Mouse (Mus musculus) neural tube, embryonic 12.5 days (tissue): ENCODE results near the gene Gm20388. TPM values are rescaled to one million over a fixed set of nuclear protein-coding genes. Genes with fewer than 3 reads are reported as not detected.
A peak's percentile ranks its signal among the peaks of the same experiment; 100 is the strongest.

Experiments
- ATAC-seq: fragments of 200-750 bp; cut with Nextera tagmentation; 2 replicates; pipeline ENCODE4 v1.8.0; 2017; ENCODE audit warnings: low read depth, mild to moderate bottlenecking, moderate TSS enrichment, moderate library complexity; ENCODE audit not compliant: low FRiP score
- H3K27ac ChIP-seq: fragments of 300-500 bp; sonication (generic); 2 replicates; pipeline ENCODE4 v1.5.1; 2016
- H3K27me3 ChIP-seq: fragments of 300-500 bp; sonication (generic); replicated peaks from 2 replicates; pipeline ENCODE4 v1.6.1; 2016; ENCODE audit warnings: mild to moderate bottlenecking
- H3K36me3 ChIP-seq: fragments of 300-500 bp; sonication (generic); 2 replicates; pipeline ENCODE4 v1.6.1; 2016; ENCODE audit warnings: mild to moderate bottlenecking
- H3K4me1 ChIP-seq: fragments of 300-500 bp; sonication (generic); 2 replicates; pipeline ENCODE4 v1.6.1; 2016
- H3K4me2 ChIP-seq: fragments of 300-500 bp; sonication (generic); replicated peaks from 2 replicates; pipeline ENCODE4 v1.6.1; 2016; ENCODE audit warnings: mild to moderate bottlenecking
- H3K4me3 ChIP-seq: fragments of 300-500 bp; sonication (generic); 2 replicates; pipeline ENCODE4 v1.5.1; 2016
- H3K9ac ChIP-seq: fragments of 300-500 bp; sonication (generic); 2 replicates; pipeline ENCODE4 v1.6.1; 2016; ENCODE audit warnings: mild to moderate bottlenecking
- H3K9me3 ChIP-seq: fragments of 300-500 bp; sonication (generic); 2 replicates; pipeline ENCODE4 v1.6.1; 2016; ENCODE audit warnings: mild to moderate bottlenecking
- WGBS: fragments of 180-500 bp; shearing (Covaris S2); methylation state at CpG from one replicate; pipeline ENCODE4 v1.1.7; 2016; 5-methylcytosine and 5-hydroxymethylcytosine counted together
- polyA plus RNA-seq: library from polyadenylated mRNA; unstranded; fragments of >200 nt; fragmentation: Nextera tagmentation; extraction: Ambion mirVana; gene quantifications from 2 replicates; pipeline ENCODE4 v1.2.1, GENCODE M21; 2016

Gm20388 gene
- polyA plus RNA-seq: not detected in 2 replicates

GRCm38 (mm10) chr8:119910547-119911257 lies at the start of gene Gm20388:
Gene Gm20388 (plus strand): TSS chr8:119910841.
- Histone ChIP-seq H3K27me3 (no peaks in the 10 kb centered on the region; the same call in 1 of the 2 replicates), H3K36me3 (no peaks in the 10 kb centered on the region), H3K9me3 (no peaks in the 10 kb centered on the region), H3K4me1 (peaks cover 34% of the 10 kb centered on the region), H3K4me3 (peak within 1 kb of the TSS; percentile 86), H3K4me2 (peak within 1 kb of the TSS; percentile 79), H3K9ac (peak within 1 kb of the TSS; percentile 90), H3K27ac (peak within 1 kb of the TSS; percentile 87)
- WGBS: under 1% methylated on average over 96 of the region's 97 CpGs
- ATAC-seq: peak; percentile 94

- ATAC-seq: peak; percentile 93
- peak within 1 kb of the TSS; percentile 80 for H3K9ac ChIP-seq
- H3K4me2 ChIP-seq: peak within 1 kb of the TSS; percentile 89
- H3K4me3 ChIP-seq: peak within 1 kb of the TSS; percentile 70
- H3K27me3 ChIP-seq: peaks cover 5% of the 10 kb centered on the region
- no peaks in the 10 kb centered on the region for H3K9me3 ChIP-seq
- H3K27ac ChIP-seq: no peak within 1 kb of the TSS
- peaks cover 8% of the 10 kb centered on the region; the same call in 1 of the 2 replicates for H3K4me1 ChIP-seq
- WGBS: under 1% methylated on average over 35 of the region's 35 CpGs
- no peaks in the 10 kb centered on the region for H3K36me3 ChIP-seq
These were observed 48.8 kb upstream of the Gm20388 start, which contains the start of gene Klhl36 for GRCm38 (mm10) chr8:119861706-119862389. Gene Klhl36 (plus strand): TSS chr8:119862266.

GRCm38 (mm10) chr8:119862390-119862734 lies 48.3 kb upstream of the Gm20388 start:
- Histone ChIP-seq H3K27me3 (peaks cover 5% of the 10 kb centered on the region), H3K4me2 (peak overlapping the region; percentile 89), H3K36me3 (no peaks in the 10 kb centered on the region), H3K9me3 (no peaks in the 10 kb centered on the region), H3K4me3 (peak overlapping the region; percentile 70), H3K27ac (no peak overlapping the region), H3K4me1 (peaks cover 8% of the 10 kb centered on the region; the same call in 1 of the 2 replicates), H3K9ac (peak overlapping the region; percentile 80)
- ATAC-seq: peak; percentile 68
- WGBS: 2% methylated on average over 19 of the region's 19 CpGs

GRCm38 (mm10) chr8:119862749-119863148 lies 47.9 kb upstream of the Gm20388 start:
- 15% methylated on average over 6 of the region's 6 CpGs for WGBS

GRCm38 (mm10) chr8:119869616-119870015 lies 41.0 kb upstream of the Gm20388 start:
- no peak for ATAC-seq
- H3K9me3 ChIP-seq: peaks cover 9% of the 10 kb centered on the region

More at GRCm38 (mm10) chr8:119862749-119863148, 47.9 kb upstream of the Gm20388 start:
- ATAC-seq: no peak
- peak overlapping the region; percentile 70 for H3K4me3 ChIP-seq
- H3K4me1 ChIP-seq: peaks cover 8% of the 10 kb centered on the region; the same call in 1 of the 2 replicates
- peak overlapping the region; percentile 80 for H3K9ac ChIP-seq
- peaks cover 5% of the 10 kb centered on the region for H3K27me3 ChIP-seq
- H3K9me3 ChIP-seq: no peaks in the 10 kb centered on the region
- no peaks in the 10 kb centered on the region for H3K36me3 ChIP-seq
- peak overlapping the region; percentile 89 for H3K4me2 ChIP-seq
- no peak overlapping the region for H3K27ac ChIP-seq

GRCm38 (mm10) chr8:119873181-119873580 lies 37.5 kb upstream of the Gm20388 start:
- peaks cover 50% of the 10 kb centered on the region for H3K36me3 ChIP-seq

More at GRCm38 (mm10) chr8:119869616-119870015, 41.0 kb upstream of the Gm20388 start:
- H3K9ac ChIP-seq: no peak overlapping the region
- WGBS: 83% methylated on average over 20 of the region's 20 CpGs
- no peak overlapping the region for H3K4me2 ChIP-seq
- H3K27me3 ChIP-seq: no peaks in the 10 kb centered on the region; the same call in 1 of the 2 replicates
- H3K4me3 ChIP-seq: no peak overlapping the region
- no peaks in the 10 kb centered on the region for H3K4me1 ChIP-seq
- H3K36me3 ChIP-seq: peaks cover 43% of the 10 kb centered on the region
- no peak overlapping the region for H3K27ac ChIP-seq

GRCm38 (mm10) chr8:119881301-119881700 lies 29.3 kb upstream of the Gm20388 start:
- ATAC-seq: no peak
- Histone ChIP-seq H3K9ac (no peak overlapping the region), H3K27ac (no peak overlapping the region), H3K4me1 (peaks cover 6% of the 10 kb centered on the region), H3K4me3 (no peak overlapping the region), H3K4me2 (no peak overlapping the region), H3K9me3 (no peaks in the 10 kb centered on the region), H3K27me3 (no peaks in the 10 kb centered on the region), H3K36me3 (peaks cover 2% of the 10 kb centered on the region; the same call in 1 of the 2 replicates)
- WGBS: 78% methylated on average over 6 of the region's 6 CpGs

More at GRCm38 (mm10) chr8:119873181-119873580, 37.5 kb upstream of the Gm20388 start:
- Histone ChIP-seq H3K9ac (no peak overlapping the region), H3K4me3 (no peak overlapping the region), H3K27ac (no peak overlapping the region), H3K4me1 (no peaks in the 10 kb centered on the region), H3K4me2 (no peak overlapping the region), H3K27me3 (no peaks in the 10 kb centered on the region), H3K9me3 (peaks cover 9% of the 10 kb centered on the region)
- ATAC-seq: no peak
- WGBS: 94% methylated on average over 1 of the region's 1 CpGs

- Histone ChIP-seq H3K9ac (no peak overlapping the region), H3K9me3 (no peaks in the 10 kb centered on the region), H3K27me3 (no peaks in the 10 kb centered on the region), H3K4me2 (no peak overlapping the region), H3K4me1 (peaks cover 6% of the 10 kb centered on the region), H3K4me3 (no peak overlapping the region), H3K36me3 (no peaks in the 10 kb centered on the region; the same call in 1 of the 2 replicates), H3K27ac (no peak overlapping the region)
- WGBS: 76% methylated on average over 8 of the region's 8 CpGs
- ATAC-seq: no peak
These were observed 28.7 kb upstream of the Gm20388 start for GRCm38 (mm10) chr8:119881917-119882316.

GRCm38 (mm10) chr8:119883281-119883680 lies 27.4 kb upstream of the Gm20388 start:
- no peak overlapping the region for H3K4me3 ChIP-seq
- H3K36me3 ChIP-seq: no peaks in the 10 kb centered on the region
- H3K27me3 ChIP-seq: no peaks in the 10 kb centered on the region
- peaks cover 9% of the 10 kb centered on the region for H3K4me1 ChIP-seq
- no peaks in the 10 kb centered on the region for H3K9me3 ChIP-seq
- WGBS: 94% methylated on average over 7 of the region's 7 CpGs
- no peak overlapping the region for H3K27ac ChIP-seq
- no peak overlapping the region for H3K4me2 ChIP-seq
- no peak overlapping the region for H3K9ac ChIP-seq
- ATAC-seq: no peak

- 47% methylated on average over 3 of the region's 3 CpGs for WGBS
- Histone ChIP-seq H3K27ac (no peak overlapping the region), H3K9ac (no peak overlapping the region; the same call in 1 of the 2 replicates), H3K36me3 (no peaks in the 10 kb centered on the region), H3K4me2 (no peak overlapping the region), H3K4me3 (no peak overlapping the region), H3K9me3 (no peaks in the 10 kb centered on the region), H3K4me1 (peaks cover 9% of the 10 kb centered on the region), H3K27me3 (no peaks in the 10 kb centered on the region)
- ATAC-seq: no peak
These were observed 25.0 kb upstream of the Gm20388 start for GRCm38 (mm10) chr8:119885612-119886011.

- WGBS: 96% methylated on average over 3 of the region's 3 CpGs
- Histone ChIP-seq H3K27me3 (no peaks in the 10 kb centered on the region), H3K36me3 (no peaks in the 10 kb centered on the region), H3K4me2 (no peak overlapping the region), H3K4me3 (no peak overlapping the region), H3K9me3 (no peaks in the 10 kb centered on the region), H3K4me1 (peaks cover 9% of the 10 kb centered on the region), H3K9ac (no peak overlapping the region), H3K27ac (no peak overlapping the region)
- ATAC-seq: no peak
These were observed 23.5 kb upstream of the Gm20388 start for GRCm38 (mm10) chr8:119887130-119887529.

GRCm38 (mm10) chr8:119888012-119888411 lies 22.6 kb upstream of the Gm20388 start:
- Histone ChIP-seq H3K36me3 (no peaks in the 10 kb centered on the region), H3K4me3 (no peak overlapping the region), H3K9ac (no peak overlapping the region), H3K4me2 (no peak overlapping the region), H3K9me3 (no peaks in the 10 kb centered on the region), H3K4me1 (peaks cover 9% of the 10 kb centered on the region), H3K27me3 (no peaks in the 10 kb centered on the region), H3K27ac (no peak overlapping the region)
- ATAC-seq: no peak
- 60% methylated on average over 4 of the region's 4 CpGs for WGBS
